Mouse (Mus musculus): Measurements from ENCODE around the gene Fam71a.

Fam71a gene

GRCm38 (mm10) chr1:191164717-191165116 is at the start of gene Fam71a:
TSS of gene Fam71a (minus strand) at chr1:191164817.
- DNase-seq: no peak

GRCm38 (mm10) chr1:191211096-191211495 is 46.5 kb upstream of the Fam71a start:
- DNase-seq: no peak

GRCm38 (mm10) chr1:191205791-191206190 is 41.2 kb upstream of the Fam71a start:
- DNase-seq: peak; percentile 1

GRCm38 (mm10) chr1:191204876-191205275 is 40.3 kb upstream of the Fam71a start:
- peak; percentile 1 for DNase-seq

- DNase-seq: peak; percentile 2
These were observed 38.9 kb upstream of the Fam71a start for GRCm38 (mm10) chr1:191203496-191203895.

GRCm38 (mm10) chr1:191202208-191202952 is 37.8 kb upstream of the Fam71a start:
- DNase-seq: peak; percentile 5

GRCm38 (mm10) chr1:191200816-191201602 is 36.4 kb upstream of the Fam71a start:
- peak; percentile 2 for DNase-seq

- DNase-seq: no peak
These were observed 33.3 kb upstream of the Fam71a start for GRCm38 (mm10) chr1:191197916-191198315.

- no peak for DNase-seq
These were observed 31.4 kb upstream of the Fam71a start for GRCm38 (mm10) chr1:191196016-191196415.

GRCm38 (mm10) chr1:191193657-191194424 is 29.2 kb upstream of the Fam71a start:
- peak; percentile 42 for DNase-seq

- peak; percentile 1 for DNase-seq
These were observed 28.1 kb upstream of the Fam71a start for GRCm38 (mm10) chr1:191192751-191193150.

- DNase-seq: peak; percentile 4
These were observed 27.6 kb upstream of the Fam71a start for GRCm38 (mm10) chr1:191192213-191192612.

GRCm38 (mm10) chr1:191189671-191190372 is 25.2 kb upstream of the Fam71a start:
- no peak for DNase-seq

GRCm38 (mm10) chr1:191186386-191186770 is 21.8 kb upstream of the Fam71a start:
- peak; percentile 29 for DNase-seq

- DNase-seq: no peak
These were observed 21.3 kb upstream of the Fam71a start for GRCm38 (mm10) chr1:191185761-191186385.

GRCm38 (mm10) chr1:191184841-191185251 is 20.2 kb upstream of the Fam71a start:
- DNase-seq: no peak

- DNase-seq: peak; percentile 22
These were observed 19.6 kb upstream of the Fam71a start for GRCm38 (mm10) chr1:191184066-191184815.

- peak; percentile 50 for DNase-seq
These were observed 18.8 kb upstream of the Fam71a start for GRCm38 (mm10) chr1:191183163-191184065.

GRCm38 (mm10) chr1:191182431-191183162 is 18.0 kb upstream of the Fam71a start:
- no peak for DNase-seq

All from thymus, postnatal 4 days (tissue).